Mouse (Mus musculus): ENCODE results near the gene Hipk2. TPM values are rescaled to one million over a fixed set of nuclear protein-coding genes. Genes with fewer than 3 reads are reported as not detected.
A peak's percentile ranks its signal among the peaks of the same experiment; 100 is the strongest.

Hipk2 gene
- polyA plus RNA-seq, 1 experiment from 2014 or later = 13.7 TPM

GRCm38 (mm10) chr6:38704264-38704984, 171.5 kb downstream of the Hipk2 start:
- ATAC-seq (ENCODE audit: low FRiP score, low TSS enrichment) = no peak

GRCm38 (mm10) chr6:38703526-38703925, 172.4 kb downstream of the Hipk2 start:
- no peak overlapping the region for H3K4me2 ChIP-seq (replicated peaks; ENCODE audit: low read depth)
- DNase-seq (ENCODE audit: low spot score) (no peak), ATAC-seq (ENCODE audit: low FRiP score, low TSS enrichment) (no peak)
- peaks cover 25% of the 10 kb centered on the region for H3K36me3 ChIP-seq (ENCODE audit: control insufficient read depth, insufficient read depth, low read length)
- H3K4me3 ChIP-seq (ENCODE audit: low read depth, low read length) = no peak overlapping the region
- H3K9ac ChIP-seq (ENCODE audit: low read length) = no peak overlapping the region
- H3K9me3 ChIP-seq (ENCODE audit: control insufficient read depth, low read length) = no peaks in the 10 kb centered on the region
- no peaks in the 10 kb centered on the region for H3K4me1 ChIP-seq (replicated peaks; ENCODE audit: control insufficient read depth, insufficient read depth)
- H3K27me3 ChIP-seq (ENCODE audit: control insufficient read depth, insufficient read depth, low read length) = no peaks in the 10 kb centered on the region
- no peak for TF ChIP-seq EP300 (optimal IDR thresholded peaks at IDR 0.05)
- no peak for TF ChIP-seq CTCF (IDR thresholded peaks at IDR 0.05; ENCODE audit: low read depth)
- WGBS = 86% methylated on average over 6 of the region's 6 CpGs
- H3K27ac ChIP-seq (replicated peaks) = no peak overlapping the region

More at GRCm38 (mm10) chr6:38704264-38704984, 171.5 kb downstream of the Hipk2 start:
- no peak overlapping the region for H3K9ac ChIP-seq (ENCODE audit: low read length)
- no peak overlapping the region for H3K4me2 ChIP-seq (replicated peaks; ENCODE audit: low read depth)
- no peak for DNase-seq (ENCODE audit: low spot score)
- no peak overlapping the region for H3K27ac ChIP-seq (replicated peaks)
- WGBS = 74% methylated on average over 7 of the region's 7 CpGs
- no peaks in the 10 kb centered on the region for H3K4me1 ChIP-seq (replicated peaks; ENCODE audit: control insufficient read depth, insufficient read depth)
- H3K36me3 ChIP-seq (ENCODE audit: control insufficient read depth, insufficient read depth, low read length) = peaks cover 25% of the 10 kb centered on the region
- no peak for TF ChIP-seq CTCF (IDR thresholded peaks at IDR 0.05; ENCODE audit: low read depth)
- no peak for TF ChIP-seq EP300 (optimal IDR thresholded peaks at IDR 0.05)
- H3K9me3 ChIP-seq (ENCODE audit: control insufficient read depth, low read length) = no peaks in the 10 kb centered on the region
- no peak overlapping the region for H3K4me3 ChIP-seq (ENCODE audit: low read depth, low read length)
- H3K27me3 ChIP-seq (ENCODE audit: control insufficient read depth, insufficient read depth, low read length) = no peaks in the 10 kb centered on the region

- WGBS = 35% methylated on average over 6 of the region's 6 CpGs
- DNase-seq (ENCODE audit: low spot score) (no peak), ATAC-seq (ENCODE audit: low FRiP score, low TSS enrichment) (no peak)
- Histone ChIP-seq H3K4me2 (replicated peaks; ENCODE audit: low read depth) (no peak overlapping the region), H3K9ac (ENCODE audit: low read length) (no peak overlapping the region), H3K4me1 (replicated peaks; ENCODE audit: control insufficient read depth, insufficient read depth) (no peaks in the 10 kb centered on the region), H3K36me3 (ENCODE audit: control insufficient read depth, insufficient read depth, low read length) (peaks cover 24% of the 10 kb centered on the region), H3K27ac (replicated peaks) (no peak overlapping the region), H3K4me3 (ENCODE audit: low read depth, low read length) (no peak overlapping the region), H3K27me3 (ENCODE audit: control insufficient read depth, insufficient read depth, low read length) (no peaks in the 10 kb centered on the region), H3K9me3 (ENCODE audit: control insufficient read depth, low read length) (no peaks in the 10 kb centered on the region)
- TF ChIP-seq EP300 (optimal IDR thresholded peaks at IDR 0.05) (no peak), CTCF (IDR thresholded peaks at IDR 0.05; ENCODE audit: low read depth) (0 out of 2 replicates have a peak, but pooled peaks have one; percentile 15)
These were observed 173.1 kb downstream of the Hipk2 start for GRCm38 (mm10) chr6:38702810-38703399.

GRCm38 (mm10) chr6:38701421-38701820, 174.5 kb downstream of the Hipk2 start:
- no peak overlapping the region for H3K27ac ChIP-seq (replicated peaks)
- H3K36me3 ChIP-seq (ENCODE audit: control insufficient read depth, insufficient read depth, low read length) = peaks cover 22% of the 10 kb centered on the region
- ATAC-seq (ENCODE audit: low FRiP score, low TSS enrichment) (no peak), DNase-seq (ENCODE audit: low spot score) (no peak)
- no peak overlapping the region for H3K9ac ChIP-seq (ENCODE audit: low read length)
- WGBS = 54% methylated on average over 2 of the region's 2 CpGs
- H3K4me3 ChIP-seq (ENCODE audit: low read depth, low read length) = no peak overlapping the region
- no peaks in the 10 kb centered on the region for H3K9me3 ChIP-seq (ENCODE audit: control insufficient read depth, low read length)
- H3K27me3 ChIP-seq (ENCODE audit: control insufficient read depth, insufficient read depth, low read length) = no peaks in the 10 kb centered on the region
- H3K4me1 ChIP-seq (replicated peaks; ENCODE audit: control insufficient read depth, insufficient read depth) = no peaks in the 10 kb centered on the region
- H3K4me2 ChIP-seq (replicated peaks; ENCODE audit: low read depth) = no peak overlapping the region
- TF ChIP-seq CTCF (IDR thresholded peaks at IDR 0.05; ENCODE audit: low read depth) = no peak

GRCm38 (mm10) chr6:38698233-38698889, 177.6 kb downstream of the Hipk2 start:
- DNase-seq (ENCODE audit: low spot score) = no peak
- WGBS = 77% methylated on average over 18 of the region's 18 CpGs
- H3K4me1 ChIP-seq (replicated peaks; ENCODE audit: control insufficient read depth, insufficient read depth) = no peaks in the 10 kb centered on the region
- H3K27me3 ChIP-seq (ENCODE audit: control insufficient read depth, insufficient read depth, low read length) = no peaks in the 10 kb centered on the region
- TF ChIP-seq EP300 (optimal IDR thresholded peaks at IDR 0.05) (no peak), CTCF (IDR thresholded peaks at IDR 0.05; ENCODE audit: low read depth) (no peak)
- peak overlapping the region; percentile 18; the same call in 1 of the 2 replicates for H3K9ac ChIP-seq (ENCODE audit: low read length)
- H3K27ac ChIP-seq (replicated peaks) = no peak overlapping the region
- no peaks in the 10 kb centered on the region for H3K9me3 ChIP-seq (ENCODE audit: control insufficient read depth, low read length)
- H3K36me3 ChIP-seq (ENCODE audit: control insufficient read depth, insufficient read depth, low read length) = peaks cover 23% of the 10 kb centered on the region
- ATAC-seq (ENCODE audit: low FRiP score, low TSS enrichment) = peak; percentile 25
- H3K4me3 ChIP-seq (ENCODE audit: low read depth, low read length) = no peak overlapping the region
- H3K4me2 ChIP-seq (replicated peaks; ENCODE audit: low read depth) = no peak overlapping the region

GRCm38 (mm10) chr6:38696570-38696969, 179.4 kb downstream of the Hipk2 start:
- ATAC-seq (ENCODE audit: low FRiP score, low TSS enrichment) = no peak
- H3K27ac ChIP-seq (replicated peaks) = no peak overlapping the region
- no peaks in the 10 kb centered on the region for H3K4me1 ChIP-seq (replicated peaks; ENCODE audit: control insufficient read depth, insufficient read depth)
- H3K4me3 ChIP-seq (ENCODE audit: low read depth, low read length) = no peak overlapping the region
- no peak for DNase-seq (ENCODE audit: low spot score)
- H3K9me3 ChIP-seq (ENCODE audit: control insufficient read depth, low read length) = no peaks in the 10 kb centered on the region
- peaks cover 14% of the 10 kb centered on the region for H3K36me3 ChIP-seq (ENCODE audit: control insufficient read depth, insufficient read depth, low read length)
- no peak overlapping the region for H3K9ac ChIP-seq (ENCODE audit: low read length)
- TF ChIP-seq EP300 (optimal IDR thresholded peaks at IDR 0.05) (no peak), CTCF (IDR thresholded peaks at IDR 0.05; ENCODE audit: low read depth) (no peak)
- no peaks in the 10 kb centered on the region for H3K27me3 ChIP-seq (ENCODE audit: control insufficient read depth, insufficient read depth, low read length)
- H3K4me2 ChIP-seq (replicated peaks; ENCODE audit: low read depth) = no peak overlapping the region
- 88% methylated on average over 9 of the region's 9 CpGs for WGBS
